Mouse (Mus musculus): ENCODE measurements around the gene Mfsd10.
"Not testable (repeated sequence)": the region's sequence is repeated elsewhere in the genome, so short reads cannot be mapped to it uniquely, and the experiment has no call there.

Mfsd10 gene

DNA sequence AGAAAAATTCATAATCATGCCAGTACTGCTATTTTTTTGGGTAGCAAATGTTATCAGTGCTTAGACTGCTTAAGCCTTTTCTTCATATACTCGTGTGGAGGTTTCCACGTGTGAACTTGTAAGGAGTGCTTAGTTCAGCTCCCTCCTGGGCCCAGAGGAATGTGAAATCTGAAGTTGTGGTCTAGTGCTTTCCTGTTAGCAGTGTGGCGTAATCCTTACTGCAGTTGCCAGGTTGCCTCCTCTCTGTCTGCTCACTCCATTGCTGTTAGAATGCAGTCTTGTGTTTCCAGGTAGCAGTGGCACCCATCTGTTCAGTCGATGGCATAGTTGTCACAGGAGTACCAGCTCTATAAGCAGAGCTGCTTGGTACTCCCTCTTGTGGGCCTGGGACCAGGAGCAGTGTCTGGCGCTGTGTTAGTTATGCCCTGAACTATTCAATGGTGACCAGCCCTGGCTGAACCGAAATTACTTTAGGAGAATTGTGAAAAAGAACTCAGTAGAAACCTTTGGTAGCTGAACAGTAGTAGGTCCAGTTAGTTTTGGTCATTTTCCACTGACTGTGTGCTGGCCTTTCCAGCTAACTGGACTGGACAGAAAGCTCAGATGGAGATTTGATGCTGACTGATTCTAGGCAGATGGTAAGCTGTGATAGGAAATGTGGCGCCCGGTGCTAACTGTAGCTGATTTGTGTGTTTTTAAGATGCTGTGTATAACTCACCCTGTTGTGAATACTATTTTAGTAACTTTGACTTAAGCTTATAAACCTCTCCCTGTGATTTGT, 29.7 kb downstream of the Mfsd10 start:
- no peak for DNase-seq (ENCODE audit: low spot score in 2 of 2)

DNA sequence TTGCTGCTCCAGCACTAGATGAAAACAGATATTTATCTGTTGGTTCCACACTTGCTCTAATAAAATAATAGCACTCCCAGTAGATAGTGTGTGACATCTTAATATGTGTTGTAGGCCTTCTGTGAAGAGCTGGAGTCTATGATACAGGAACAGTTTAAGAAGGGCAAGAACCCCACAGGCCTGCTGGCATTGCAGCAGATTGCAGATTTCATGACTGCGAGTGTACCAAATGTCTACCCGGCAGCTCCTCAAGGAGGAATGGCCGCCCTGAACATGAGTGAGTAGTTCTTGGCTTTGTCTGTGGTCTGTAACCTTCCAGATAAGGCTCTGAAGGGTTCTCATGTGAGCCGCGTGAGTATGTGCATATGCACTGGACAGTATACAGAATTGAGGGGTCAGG, 32.4 kb downstream of the Mfsd10 start:
- no peak for DNase-seq (ENCODE audit: low spot score in 2 of 2)

DNA sequence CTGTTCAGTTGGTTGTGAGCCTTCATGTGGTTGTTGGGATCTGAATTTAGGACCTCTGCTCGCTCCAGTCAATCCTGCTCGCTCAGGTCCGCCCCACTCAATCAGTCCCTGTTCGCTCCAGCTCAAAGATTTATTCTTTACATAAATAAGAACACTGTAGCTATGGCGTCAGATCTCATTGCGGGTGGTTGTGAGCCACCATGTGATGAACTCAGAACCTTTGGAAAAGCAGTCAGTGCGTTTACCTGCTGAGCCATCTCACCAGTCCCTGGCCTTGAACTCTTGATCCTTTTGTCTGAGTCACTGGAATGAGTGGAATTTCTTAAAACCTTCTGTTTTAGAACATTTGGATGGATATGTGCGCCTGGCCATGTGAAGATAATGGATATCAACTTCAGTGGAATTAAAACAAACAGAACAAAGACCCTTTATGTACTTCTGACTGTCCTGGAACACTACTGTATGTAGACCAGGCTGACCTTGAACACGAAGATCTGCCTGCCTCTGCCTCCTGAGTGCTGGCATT, 43.7 kb downstream of the Mfsd10 start:
- DNase-seq (ENCODE audit: low spot score in 2 of 2), result no peak

DNA sequence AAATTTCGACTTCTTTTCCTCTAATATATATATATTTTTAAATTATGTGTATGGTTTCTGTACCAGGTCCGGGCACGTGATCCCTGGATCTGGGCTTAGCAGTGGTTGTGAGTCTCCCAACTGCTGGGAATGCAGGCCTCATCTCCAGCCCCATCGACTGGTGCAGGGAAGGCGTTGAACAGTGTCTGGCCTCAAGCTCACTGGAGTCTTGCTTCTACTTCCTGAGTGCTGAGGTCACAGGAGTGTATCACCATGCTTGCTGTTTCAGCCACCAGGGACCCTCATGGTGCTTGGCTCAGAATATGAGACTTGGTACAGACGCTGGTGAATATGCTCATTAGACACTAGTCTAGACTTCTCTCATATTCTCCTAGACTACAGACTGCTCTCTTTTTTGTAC, 44.3 kb downstream of the Mfsd10 start:
- DNase-seq (ENCODE audit: low spot score in 2 of 2), result no peak

DNA sequence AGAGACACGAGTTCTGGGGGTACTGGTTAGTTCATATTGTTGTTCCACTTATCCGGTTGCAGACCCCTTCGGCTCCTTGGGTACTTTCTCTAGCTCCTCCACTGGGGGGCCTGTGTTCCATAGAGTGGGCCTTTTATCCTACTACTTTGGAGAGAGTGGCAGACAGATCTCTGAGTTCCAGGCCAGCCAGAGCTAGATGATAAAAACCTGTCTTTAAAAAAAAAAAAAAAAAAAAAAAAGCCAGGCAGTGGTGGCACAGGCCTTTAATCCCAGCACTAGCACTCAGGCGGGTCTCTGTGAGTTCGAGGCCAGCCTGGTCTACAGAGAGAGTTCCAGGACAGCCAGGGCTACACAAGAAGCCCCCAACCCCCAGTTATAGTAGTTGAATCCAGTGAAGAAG, 44.8 kb downstream of the Mfsd10 start:
- DNase-seq (ENCODE audit: low spot score in 2 of 2), result not testable (repeated sequence)

DNA sequence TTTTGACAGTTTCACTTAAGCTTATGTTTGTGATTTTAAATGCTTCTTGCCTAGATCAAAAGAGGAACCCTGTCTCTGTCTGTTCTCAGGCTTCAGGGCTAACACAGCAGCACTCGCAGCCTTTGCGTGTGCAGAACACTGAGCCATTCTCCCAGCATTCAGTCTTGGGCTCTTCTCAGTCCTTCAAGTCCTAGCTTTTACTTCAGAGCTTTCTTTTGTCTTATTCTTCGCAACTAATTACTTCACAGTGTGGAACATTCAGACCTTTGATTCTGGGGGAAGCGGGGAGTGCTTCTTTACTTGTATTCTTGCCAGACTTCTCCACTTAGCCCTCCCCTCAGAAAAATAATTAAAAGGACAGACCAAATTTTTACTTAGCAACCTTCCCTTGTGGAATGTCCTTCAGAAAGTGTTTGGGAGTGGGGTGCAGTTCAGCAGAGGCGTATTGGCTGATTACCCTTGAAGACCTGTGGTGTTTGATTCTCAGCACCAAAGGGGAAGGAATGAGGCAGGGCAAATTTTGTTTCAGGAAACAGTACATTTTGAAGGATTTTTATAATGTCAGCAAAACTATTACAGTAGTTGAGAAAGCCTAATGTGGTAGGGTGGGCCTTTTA, 45.5 kb downstream of the Mfsd10 start:
- no peak for DNase-seq (ENCODE audit: low spot score in 2 of 2)

DNA sequence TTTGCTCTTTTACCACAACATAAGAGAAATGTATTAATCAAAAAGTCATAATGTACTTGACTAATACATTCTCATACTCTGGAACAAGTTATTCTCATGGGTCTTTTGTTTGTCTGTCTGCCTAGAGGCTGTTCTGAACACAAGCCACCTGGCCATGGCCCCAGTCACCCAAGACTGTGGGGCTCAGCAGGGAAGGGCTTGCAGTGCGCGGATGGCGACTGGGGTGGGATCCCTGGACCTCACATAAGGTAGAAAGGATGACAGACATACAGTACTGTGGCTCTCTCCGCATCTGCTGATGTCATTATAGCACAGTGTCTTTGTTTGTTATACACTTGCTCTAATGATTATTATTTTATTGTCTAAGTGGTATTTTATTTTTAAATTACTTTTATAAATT, 46.3 kb downstream of the Mfsd10 start:
- no peak for DNase-seq (ENCODE audit: low spot score in 2 of 2)

DNA sequence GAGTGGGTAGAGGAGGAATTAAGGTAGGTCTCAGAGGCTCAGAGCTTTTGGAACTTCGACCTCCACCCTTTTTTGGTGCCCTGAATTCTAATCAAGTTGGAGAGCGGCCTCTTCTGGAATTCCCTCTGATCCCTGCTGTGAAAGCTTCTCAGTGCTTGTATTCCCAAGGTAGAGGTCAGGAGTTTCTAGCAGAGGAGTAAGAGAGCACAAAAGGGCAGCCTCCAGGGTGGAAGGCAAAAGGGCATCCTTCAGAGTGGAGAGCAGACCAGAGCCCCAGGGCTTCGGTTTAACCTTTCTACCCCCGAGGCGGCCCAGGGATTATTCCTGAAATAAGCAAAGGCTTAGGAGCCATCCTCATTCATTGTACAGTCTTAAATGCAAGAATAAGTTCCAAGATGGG, 47.0 kb downstream of the Mfsd10 start:
- no peak for DNase-seq (ENCODE audit: low spot score in 2 of 2)

DNA sequence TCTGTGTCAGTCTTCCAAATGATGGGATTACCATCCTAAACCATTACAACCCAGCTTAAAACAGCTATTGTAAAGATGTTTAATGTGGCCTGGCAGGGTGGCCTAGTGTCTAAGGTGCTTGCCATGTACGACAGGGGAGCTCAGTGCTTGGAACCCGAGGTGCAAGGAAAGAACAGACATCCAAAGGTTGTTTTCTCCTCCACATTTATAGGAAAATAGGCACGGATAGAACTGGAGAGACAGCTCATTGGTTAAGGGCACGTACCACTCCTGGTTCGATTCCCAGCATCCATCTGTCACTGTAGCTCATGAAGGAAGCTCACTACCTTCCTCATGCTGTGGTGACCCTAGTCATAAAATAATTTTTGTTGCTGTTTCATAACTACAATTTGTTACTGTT, 49.1 kb downstream of the Mfsd10 start:
- DNase-seq (ENCODE audit: low spot score in 2 of 2), result no peak

DNA sequence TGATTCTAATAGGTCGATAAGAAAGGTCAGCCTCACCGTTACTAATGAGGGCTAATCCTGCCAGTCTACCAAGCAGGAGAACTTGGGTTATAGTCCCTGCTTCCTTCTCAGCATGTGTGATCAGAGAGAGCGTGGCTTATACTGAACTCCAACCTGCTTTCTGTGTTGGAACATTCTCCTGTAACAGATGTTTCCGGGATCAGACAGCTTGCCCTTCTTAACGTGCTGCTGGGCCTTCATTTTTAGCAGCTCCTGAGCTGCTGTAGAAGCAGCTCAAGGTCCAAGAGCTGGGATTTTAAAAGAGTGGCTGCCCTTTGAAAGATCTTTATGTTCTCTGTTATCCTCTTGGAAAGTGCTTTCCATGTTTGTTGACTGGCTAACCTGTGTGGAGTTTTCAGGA, 51.8 kb downstream of the Mfsd10 start:
- no peak for DNase-seq (ENCODE audit: low spot score in 2 of 2)
